Mouse (Mus musculus) liver, embryonic 11.5 days (tissue): ENCODE results near the gene 9930022D16Rik. TPM values are rescaled to one million over a fixed set of nuclear protein-coding genes. Genes with fewer than 3 reads are reported as not detected.

ENCODE experiments used
- ATAC-seq: fragments of 200-750 bp; cut with Nextera tagmentation; replicated peaks from 2 replicates; pipeline ENCODE4 v1.8.0; 2017; ENCODE audit warnings: moderate number of reproducible peaks, mild to moderate bottlenecking, moderate TSS enrichment, moderate library complexity; ENCODE audit not compliant: low FRiP score
- DNase-seq: peaks from one replicate; pipeline ENCODE4 v3.0.0-alpha.2; 2017; ENCODE audit warnings: low spot score
- H3K27ac ChIP-seq: fragments of 300-500 bp; sonication (generic); 2 replicates; pipeline ENCODE4 v1.5.1; 2014; ENCODE audit warnings: mild to moderate bottlenecking, low read depth, low read length, control low read depth
- H3K27me3 ChIP-seq: fragments of 300-500 bp; sonication (generic); replicated peaks from 2 replicates; pipeline ENCODE4 v1.6.1; 2014; ENCODE audit warnings: low read length, mixed read lengths; ENCODE audit not compliant: control insufficient read depth, insufficient read depth
- H3K36me3 ChIP-seq: fragments of 300-500 bp; sonication (generic); 2 replicates; pipeline ENCODE4 v1.6.1; 2014; ENCODE audit warnings: mild to moderate bottlenecking, low read length, moderate library complexity, mixed read lengths; ENCODE audit not compliant: control insufficient read depth, insufficient read depth
- H3K4me1 ChIP-seq: fragments of 300-500 bp; sonication (generic); replicated peaks from 2 replicates; pipeline ENCODE4 v1.6.1; 2014; ENCODE audit warnings: low read length, mixed read lengths; ENCODE audit not compliant: control insufficient read depth, insufficient read depth
- H3K4me2 ChIP-seq: fragments of 300-500 bp; sonication (generic); 2 replicates; pipeline ENCODE4 v1.6.1; 2014; ENCODE audit warnings: mild to moderate bottlenecking, control low read depth, moderate library complexity
- H3K4me3 ChIP-seq: fragments of 300-500 bp; sonication (generic); 2 replicates; pipeline ENCODE4 v1.5.1; 2014; ENCODE audit warnings: low read depth, low read length, control low read depth
- H3K9ac ChIP-seq: fragments of 300-500 bp; sonication (generic); 2 replicates; pipeline ENCODE4 v1.6.1; 2014; ENCODE audit warnings: low read depth, low read length, control low read depth
- H3K9me3 ChIP-seq: fragments of 300-500 bp; sonication (generic); 2 replicates; pipeline ENCODE4 v1.6.1; 2016; ENCODE audit warnings: low read length, inconsistent platforms, mixed read lengths; ENCODE audit not compliant: control insufficient read depth
- WGBS: fragments of 180-500 bp; shearing (Covaris S2); extraction: QIAGEN DNeasy Blood & Tissue Kit; methylation state at CpG from one replicate; pipeline ENCODE4 v1.1.7; 2014; 5-methylcytosine and 5-hydroxymethylcytosine counted together
- polyA plus RNA-seq: library from polyadenylated mRNA; unstranded; fragments of >200 nt; fragmentation: Nextera tagmentation; extraction: Ambion mirVana; gene quantifications from 2 replicates; pipeline ENCODE4 v1.2.1, GENCODE M21; 2014

Gene 9930022D16Rik
- polyA plus RNA-seq, 1 experiment from 2014 or later: not detected

- Histone ChIP-seq H3K4me1 (peaks cover 10% of the 10 kb centered on the region), H3K36me3 (peaks cover 8% of the 10 kb centered on the region; the same call in 1 of the 2 replicates), H3K9me3 (no peaks in the 10 kb centered on the region), H3K4me3 (no peak overlapping the region), H3K27ac (no peak overlapping the region), H3K9ac (no peak overlapping the region), H3K27me3 (no peaks in the 10 kb centered on the region), H3K4me2 (no peak overlapping the region)
- no peak for ATAC-seq
- DNase-seq: no peak
- 62% methylated on average over 8 of the region's 8 CpGs for WGBS
Observed at GRCm38 (mm10) chr11:109436889-109437288, 23.2 kb downstream of the 9930022D16Rik start.

- no peak for DNase-seq
Observed at GRCm38 (mm10) chr11:109439209-109439608, 25.5 kb downstream of the 9930022D16Rik start.

GRCm38 (mm10) chr11:109439829-109440340 is 26.2 kb downstream of the 9930022D16Rik start:
- 3% methylated on average over 32 of the region's 32 CpGs for WGBS
- Histone ChIP-seq H3K27ac (no peak overlapping the region), H3K9ac (peak overlapping the region; percentile 67), H3K36me3 (peaks cover 6% of the 10 kb centered on the region; the same call in 1 of the 2 replicates), H3K4me1 (peaks cover 17% of the 10 kb centered on the region), H3K9me3 (no peaks in the 10 kb centered on the region), H3K27me3 (no peaks in the 10 kb centered on the region), H3K4me2 (peak overlapping the region; percentile 93), H3K4me3 (peak overlapping the region; percentile 65)
- DNase-seq: peak; percentile 68
- ATAC-seq: peak; percentile 71

More at GRCm38 (mm10) chr11:109439209-109439608, 25.5 kb downstream of the 9930022D16Rik start:
- Histone ChIP-seq H3K4me1 (peaks cover 14% of the 10 kb centered on the region), H3K4me3 (peak overlapping the region; percentile 65), H3K27ac (no peak overlapping the region), H3K36me3 (peaks cover 8% of the 10 kb centered on the region; the same call in 1 of the 2 replicates), H3K27me3 (no peaks in the 10 kb centered on the region), H3K9ac (no peak overlapping the region), H3K9me3 (no peaks in the 10 kb centered on the region), H3K4me2 (peak overlapping the region; percentile 93)
- ATAC-seq: no peak
- 38% methylated on average over 5 of the region's 5 CpGs for WGBS

- 56% methylated on average over 4 of the region's 4 CpGs for WGBS
- Histone ChIP-seq H3K36me3 (peaks cover 2% of the 10 kb centered on the region; the same call in 1 of the 2 replicates), H3K9me3 (no peaks in the 10 kb centered on the region), H3K27ac (no peak overlapping the region), H3K4me2 (peak overlapping the region; percentile 93), H3K4me3 (peak overlapping the region; percentile 65), H3K4me1 (peaks cover 20% of the 10 kb centered on the region), H3K9ac (peak overlapping the region; percentile 67), H3K27me3 (no peaks in the 10 kb centered on the region)
- DNase-seq (no peak), ATAC-seq (no peak)
Observed at GRCm38 (mm10) chr11:109440641-109441040, 26.9 kb downstream of the 9930022D16Rik start.

- Histone ChIP-seq H3K4me3 (no peak overlapping the region), H3K36me3 (peaks cover 2% of the 10 kb centered on the region; the same call in 1 of the 2 replicates), H3K4me2 (no peak overlapping the region; the same call in 1 of the 2 replicates), H3K9ac (no peak overlapping the region), H3K4me1 (peaks cover 23% of the 10 kb centered on the region), H3K27me3 (no peaks in the 10 kb centered on the region), H3K27ac (no peak overlapping the region), H3K9me3 (no peaks in the 10 kb centered on the region)
- ATAC-seq: no peak
- WGBS: 45% methylated on average over 3 of the region's 3 CpGs
- DNase-seq: no peak
Observed at GRCm38 (mm10) chr11:109441119-109441518, 27.4 kb downstream of the 9930022D16Rik start.

GRCm38 (mm10) chr11:109442166-109442730 is 28.5 kb downstream of the 9930022D16Rik start:
- Histone ChIP-seq H3K9me3 (no peaks in the 10 kb centered on the region), H3K4me3 (no peak overlapping the region), H3K9ac (no peak overlapping the region), H3K36me3 (no peaks in the 10 kb centered on the region), H3K27ac (no peak overlapping the region), H3K4me2 (no peak overlapping the region), H3K4me1 (peaks cover 23% of the 10 kb centered on the region), H3K27me3 (no peaks in the 10 kb centered on the region)
- no peak for DNase-seq
- WGBS: 47% methylated on average over 5 of the region's 5 CpGs
- no peak for ATAC-seq

- H3K36me3 ChIP-seq: no peaks in the 10 kb centered on the region
- 0 out of 2 replicates have a peak, but pooled peaks have one; percentile 15 for ATAC-seq
- no peaks in the 10 kb centered on the region for H3K9me3 ChIP-seq
- H3K4me1 ChIP-seq: peaks cover 23% of the 10 kb centered on the region
- WGBS: 83% methylated on average over 8 of the region's 8 CpGs
- no peak overlapping the region for H3K4me3 ChIP-seq
- H3K27me3 ChIP-seq: no peaks in the 10 kb centered on the region
- no peak overlapping the region for H3K27ac ChIP-seq
- no peak overlapping the region for H3K9ac ChIP-seq
- H3K4me2 ChIP-seq: no peak overlapping the region
- DNase-seq: no peak
Observed at GRCm38 (mm10) chr11:109443468-109444263, 29.9 kb downstream of the 9930022D16Rik start.

- DNase-seq (no peak), ATAC-seq (peak; percentile 21; the same call in 1 of the 2 replicates)
- Histone ChIP-seq H3K27ac (no peak overlapping the region), H3K4me1 (peaks cover 19% of the 10 kb centered on the region), H3K36me3 (no peaks in the 10 kb centered on the region), H3K4me3 (no peak overlapping the region), H3K9me3 (no peaks in the 10 kb centered on the region), H3K4me2 (no peak overlapping the region), H3K27me3 (no peaks in the 10 kb centered on the region), H3K9ac (no peak overlapping the region)
- 50% methylated on average over 7 of the region's 7 CpGs for WGBS
Observed at GRCm38 (mm10) chr11:109444600-109444999, 30.9 kb downstream of the 9930022D16Rik start.
